Mouse (Mus musculus): ENCODE measurements around the gene Dyx1c1.

The Dyx1c1 gene

GRCm38 (mm10) chr9:72958521-72959450 is at the start of gene Dyx1c1, which contains the start of gene Gm44503:
TSS of gene Dyx1c1 (plus strand) at chr9:72958785.
TSS of gene Gm44503 (plus strand) at chr9:72958852.
- in situ Hi-C loops (cut with MboI, MseI), result no loop called here

- in situ Hi-C loops (cut with MboI, MseI), result no loop called here
Observed at GRCm38 (mm10) chr9:72911381-72911780, 47.2 kb upstream of the Dyx1c1 start.

- in situ Hi-C loops (cut with MboI, MseI), result no loop called here
Observed at GRCm38 (mm10) chr9:72913551-72913950, 45.0 kb upstream of the Dyx1c1 start.

GRCm38 (mm10) chr9:72915728-72916127 is 42.9 kb upstream of the Dyx1c1 start:
- in situ Hi-C loops (cut with MboI, MseI), result no loop called here

GRCm38 (mm10) chr9:72923068-72923467 is 35.5 kb upstream of the Dyx1c1 start:
- in situ Hi-C loops (cut with MboI, MseI), result no loop called here

GRCm38 (mm10) chr9:72925021-72925934 is 33.3 kb upstream of the Dyx1c1 start, which contains the start of gene Pygo1:
TSS of gene Pygo1 (plus strand) at chr9:72925645.
- in situ Hi-C loops (cut with MboI, MseI), result no loop called here

GRCm38 (mm10) chr9:72925935-72926258 is 32.7 kb upstream of the Dyx1c1 start:
- in situ Hi-C loops (cut with MboI, MseI), result no loop called here

- in situ Hi-C loops (cut with MboI, MseI), result no loop called here
Observed at GRCm38 (mm10) chr9:72931166-72931790, 27.3 kb upstream of the Dyx1c1 start.

- in situ Hi-C loops (cut with MboI, MseI), result no loop called here
Observed at GRCm38 (mm10) chr9:72935309-72935708, 23.3 kb upstream of the Dyx1c1 start.

GRCm38 (mm10) chr9:72936301-72936700 is 22.3 kb upstream of the Dyx1c1 start:
- in situ Hi-C loops (cut with MboI, MseI), result no loop called here

- in situ Hi-C loops (cut with MboI, MseI), result loop anchor here (5.0 kb wide), 1 partner anchor 36 kb away; no protein-coding TSS in a partner anchor
Observed at GRCm38 (mm10) chr9:72943424-72943823, 15.2 kb upstream of the Dyx1c1 start.

- in situ Hi-C loops (cut with MboI, MseI), result loop anchor here (5.0 kb wide), 1 partner anchor 37 kb away; no protein-coding TSS in a partner anchor
Observed at GRCm38 (mm10) chr9:72944286-72944685, 14.3 kb upstream of the Dyx1c1 start.

- in situ Hi-C loops (cut with MboI, MseI), result no loop called here
Observed at GRCm38 (mm10) chr9:72947010-72947409, 11.6 kb upstream of the Dyx1c1 start.

- in situ Hi-C loops (cut with MboI, MseI), result no loop called here
Observed at GRCm38 (mm10) chr9:72949572-72949971, 9.0 kb upstream of the Dyx1c1 start.

GRCm38 (mm10) chr9:72954746-72955145 is 3.8 kb upstream of the Dyx1c1 start:
- in situ Hi-C loops (cut with MboI, MseI), result no loop called here

GRCm38 (mm10) chr9:72955546-72955945 is 3.0 kb upstream of the Dyx1c1 start:
- in situ Hi-C loops (cut with MboI, MseI), result no loop called here

GRCm38 (mm10) chr9:72961346-72961745 is 2.8 kb downstream of the Dyx1c1 start:
- in situ Hi-C loops (cut with MboI, MseI), result no loop called here

GRCm38 (mm10) chr9:72961959-72962358 is 3.4 kb downstream of the Dyx1c1 start:
- in situ Hi-C loops (cut with MboI, MseI), result no loop called here

- in situ Hi-C loops (cut with MboI, MseI), result loop anchor here (5.0 kb wide), 1 partner anchor 74 kb away; the partner anchor contains the start of genes Pigb and Rab27a
Observed at GRCm38 (mm10) chr9:72968349-72969061, 9.9 kb downstream of the Dyx1c1 start.

GRCm38 (mm10) chr9:72969874-72970273 is 11.3 kb downstream of the Dyx1c1 start:
- in situ Hi-C loops (cut with MboI, MseI), result loop anchor here (5.0 kb wide), 2 partner anchors 72 to 122 kb away; partner anchors contain the start of genes Pigb and Rab27a

- in situ Hi-C loops (cut with MboI, MseI), result loop anchor here (5.0 kb wide), 1 partner anchor 120 kb away; no protein-coding TSS in a partner anchor
Observed at GRCm38 (mm10) chr9:72972435-72972834, 13.8 kb downstream of the Dyx1c1 start.

Data from T-helper 1 cell (primary cell).